18 mouse cellular contexts compared by ENCODE assay signal in the genomic region with DNA sequence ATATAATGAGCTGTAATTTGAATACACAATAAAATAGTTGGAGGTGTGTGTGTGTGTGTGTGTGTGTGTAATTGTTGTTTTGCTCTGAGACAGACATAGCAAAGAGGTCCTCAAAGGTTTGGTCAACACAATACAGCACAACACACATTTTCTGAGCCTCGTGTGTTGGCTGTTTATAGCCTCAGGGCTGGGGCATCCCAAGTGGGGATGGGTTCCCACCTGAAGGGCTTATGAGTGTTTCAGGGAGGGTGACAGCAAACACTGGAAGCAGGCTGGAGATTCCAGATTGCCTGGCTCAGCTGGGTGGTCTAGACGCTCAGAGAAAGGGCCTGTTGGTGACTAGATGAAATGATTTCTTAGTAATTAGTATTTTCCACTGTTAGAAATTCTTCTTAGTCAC.
"Had no signal": no experiment of that assay in that cellular context is flagged by ENCODE, and none has a peak within 500 bp of the region (broad histone marks: within the 10 kb centered on the region; RNA-seq: fewer than 3 reads in every experiment).

No protein-coding gene starts in this region.

- H3K36me3 ChIP-seq: intestine, embryonic 15.5 days; kidney, embryonic 15.5 days; liver, embryonic 13.5 days had no signal

- ATAC-seq: intestine, embryonic 15.5 days had no signal

- DNase-seq: kidney, adult 11 months; kidney, adult 8-10 months; kidney, postnatal 10 days; kidney, postnatal 36 days; layer of hippocampus, postnatal 36 days; liver, embryonic 13.5 days; midbrain, embryonic 14.5 days; right cerebral cortex, adult 18-20 months; right cerebral cortex, postnatal 14 days; right cerebral cortex, postnatal 4 days; thymus, adult 2 months; thymus, postnatal 14 days; thymus, postnatal 4 days had no signal

- H3K9me3 ChIP-seq: intestine, embryonic 15.5 days; kidney, embryonic 15.5 days; liver, embryonic 13.5 days had no signal

- H3K4me3 ChIP-seq: intestine, embryonic 15.5 days; kidney, embryonic 15.5 days; left cerebral cortex, adult 2 months; liver, embryonic 13.5 days had no signal

- H3K27me3 ChIP-seq: intestine, embryonic 15.5 days; kidney, embryonic 15.5 days; liver, embryonic 13.5 days had no signal

- H3K27ac ChIP-seq: intestine, embryonic 15.5 days; kidney, embryonic 15.5 days; left cerebral cortex, adult 2 months; liver, embryonic 13.5 days; stomach, postnatal 0 days had no signal

- H3K9ac ChIP-seq: intestine, embryonic 15.5 days; kidney, embryonic 15.5 days; liver, embryonic 13.5 days had no signal

- H3K4me1 ChIP-seq: intestine, embryonic 15.5 days; kidney, embryonic 15.5 days; liver, embryonic 13.5 days had no signal

- H3K4me2 ChIP-seq: intestine, embryonic 15.5 days; kidney, embryonic 15.5 days; liver, embryonic 13.5 days; midbrain, embryonic 11.5 days had no signal
